Mouse (Mus musculus) embryo, embryonic 11.5 days (tissue): ENCODE results near the gene Pdzrn3.
A peak's percentile ranks its signal among the peaks of the same experiment; 100 is the strongest.

Experiments
- DNase-seq: peaks from one replicate; pipeline ENCODE4 v3.0.0-alpha.2; 2012; ENCODE audit warnings: low read depth, low spot score

Pdzrn3 gene

GRCm38 (mm10) chr6:101328514-101328913 lies 49.2 kb downstream of the Pdzrn3 start:
- DNase-seq, result no peak

GRCm38 (mm10) chr6:101327741-101328140 lies 50.0 kb downstream of the Pdzrn3 start:
- DNase-seq, result no peak

DNA sequence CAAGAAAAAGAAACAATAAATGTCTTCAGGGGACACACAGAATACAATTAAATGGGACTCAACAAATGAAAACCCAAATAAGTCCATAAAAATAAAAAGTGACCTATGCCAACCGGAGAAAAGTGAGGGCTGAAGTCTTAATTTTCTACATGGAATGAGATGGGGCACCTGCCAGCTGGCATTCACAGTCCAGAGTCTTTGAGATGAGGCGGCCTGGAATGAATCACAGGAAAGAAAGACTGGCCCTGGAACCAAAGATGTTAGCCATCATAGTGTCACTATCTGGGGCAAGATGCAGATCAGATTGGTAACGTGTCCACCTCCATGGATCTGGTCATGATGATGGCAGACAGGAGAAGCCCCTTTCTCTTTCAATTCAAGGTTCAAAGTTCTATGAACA lies 50.5 kb downstream of the Pdzrn3 start:
- no peak for DNase-seq

GRCm38 (mm10) chr6:101325842-101326639 lies 51.7 kb downstream of the Pdzrn3 start:
- DNase-seq, result no peak

DNA sequence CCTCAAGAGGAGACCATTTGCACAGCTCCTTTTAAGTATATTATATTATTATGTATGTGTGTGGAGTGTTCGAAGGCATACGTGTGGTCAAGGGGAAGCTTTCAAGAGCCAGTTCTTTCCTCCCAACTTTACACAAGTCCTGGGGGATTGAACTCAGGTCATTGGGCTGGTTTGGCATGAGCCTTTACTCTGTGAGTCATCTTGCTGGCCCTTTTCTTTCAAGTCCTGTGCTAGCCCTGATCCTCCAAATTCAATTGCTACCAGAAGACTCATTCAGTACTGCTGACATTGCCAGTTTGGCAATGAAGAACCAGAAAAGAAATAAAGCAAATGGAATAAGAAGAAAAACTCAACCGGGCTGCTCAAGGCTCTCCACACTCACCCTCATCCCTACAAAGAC lies 55.1 kb downstream of the Pdzrn3 start:
- DNase-seq, result no peak

GRCm38 (mm10) chr6:101320386-101320785 lies 57.3 kb downstream of the Pdzrn3 start:
- DNase-seq, result no peak

GRCm38 (mm10) chr6:101319374-101319967 lies 58.2 kb downstream of the Pdzrn3 start:
- DNase-seq, result no peak

DNA sequence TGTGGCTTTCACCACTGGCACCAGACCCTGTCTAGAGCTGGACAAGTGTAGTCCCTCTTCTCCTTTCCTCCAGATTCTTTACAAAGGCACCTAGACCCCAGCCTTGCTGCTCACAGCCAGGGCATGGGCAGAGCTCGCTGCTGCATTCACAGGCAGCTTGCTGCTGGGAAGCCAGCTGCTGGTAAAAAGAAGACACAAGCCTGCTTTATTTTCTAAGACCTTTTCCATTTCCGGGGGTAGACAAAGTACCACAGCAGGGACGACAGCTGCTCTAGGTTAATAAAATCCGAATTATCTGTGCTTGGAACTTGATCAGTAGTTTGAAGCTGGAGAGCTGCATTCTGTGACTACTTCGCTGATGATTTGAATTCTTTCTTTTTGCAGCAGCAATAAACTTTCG lies 59.2 kb downstream of the Pdzrn3 start:
- no peak for DNase-seq

DNA sequence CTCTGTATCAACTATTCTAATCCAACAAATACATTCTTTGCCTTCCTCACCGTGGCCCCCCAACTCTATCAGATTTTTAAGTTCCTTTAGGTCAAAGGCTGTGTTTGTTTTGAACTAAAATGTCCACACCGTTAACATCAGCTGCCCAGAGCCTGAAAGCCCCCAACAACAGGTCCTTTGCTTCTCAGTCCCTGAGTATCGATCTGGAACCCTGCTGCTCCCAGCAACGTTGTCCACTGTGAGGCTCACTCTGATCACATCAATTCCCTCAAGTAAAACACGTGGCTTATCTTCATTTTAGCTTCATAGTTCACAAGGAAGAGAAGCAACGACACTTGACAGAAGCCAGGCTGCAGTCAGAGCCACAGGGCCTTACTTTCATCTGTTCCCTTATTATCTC lies 66.3 kb downstream of the Pdzrn3 start:
- no peak for DNase-seq

GRCm38 (mm10) chr6:101310491-101310890 lies 67.2 kb downstream of the Pdzrn3 start:
- no peak for DNase-seq

DNA sequence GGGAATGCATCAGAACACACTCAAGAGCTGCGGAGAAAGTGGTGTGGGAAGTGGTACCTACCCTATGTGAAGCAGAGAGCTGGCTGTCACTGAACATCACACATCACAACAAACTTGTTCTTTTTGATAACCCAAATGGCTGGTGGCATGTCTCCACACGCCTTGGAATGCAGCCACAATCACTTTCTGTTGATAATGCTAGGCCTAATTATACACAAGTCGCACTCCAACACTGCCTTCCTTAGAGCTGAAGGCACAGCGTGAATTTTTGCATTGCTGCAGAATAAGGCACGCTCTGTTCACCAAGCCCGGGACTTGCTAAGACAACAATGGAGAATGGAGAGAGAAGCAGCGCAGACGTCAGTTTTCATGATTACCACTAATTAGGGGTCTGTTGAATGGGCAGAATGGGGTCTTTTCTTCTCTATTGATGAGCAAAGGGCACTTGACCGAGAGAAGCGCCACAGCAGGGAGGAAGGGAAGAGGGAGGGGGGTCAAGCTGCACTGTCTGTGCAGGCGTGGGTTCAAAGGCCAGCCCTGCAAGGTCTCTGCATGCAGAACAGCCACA lies 69.6 kb downstream of the Pdzrn3 start:
- DNase-seq, result no peak

- no peak for DNase-seq
Observed at GRCm38 (mm10) chr6:101306834-101307233, 70.9 kb downstream of the Pdzrn3 start.

GRCm38 (mm10) chr6:101305543-101305942 lies 72.2 kb downstream of the Pdzrn3 start:
- no peak for DNase-seq

DNA sequence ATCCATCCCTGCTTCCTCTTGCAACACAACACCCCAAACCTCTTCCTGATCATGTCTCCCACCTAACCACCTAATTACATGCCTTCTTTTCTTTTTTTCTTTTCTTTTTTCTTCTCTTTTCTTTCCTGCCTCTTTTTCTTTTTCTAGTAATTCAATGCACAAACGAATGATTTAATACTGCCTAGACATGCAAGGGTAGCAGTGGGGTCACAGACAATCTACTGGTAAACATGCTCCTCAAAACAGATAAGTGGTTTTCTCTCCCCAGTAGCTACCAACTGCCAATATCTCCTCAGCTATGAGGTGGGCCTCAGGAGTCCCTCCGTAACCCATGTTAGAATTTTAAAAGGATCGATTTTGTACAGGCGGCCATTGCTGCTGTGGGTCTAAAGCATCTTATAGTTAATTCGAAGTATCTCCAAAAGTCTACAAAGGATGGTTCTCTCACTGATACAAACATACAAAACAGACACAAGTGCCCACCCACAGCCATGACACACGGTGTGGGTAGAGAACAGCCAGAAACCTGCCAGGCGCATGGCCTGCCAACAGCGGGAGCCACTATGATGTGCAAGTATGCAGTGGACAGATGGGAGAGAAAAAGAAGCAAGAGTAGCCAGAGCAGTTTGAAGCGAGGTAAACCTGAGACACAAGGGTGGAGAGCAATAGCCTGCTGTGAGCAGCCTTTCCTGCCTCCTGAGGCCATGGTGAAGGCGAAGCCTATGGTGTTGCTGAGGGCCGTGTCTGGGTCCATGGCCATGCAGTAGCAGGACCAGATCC lies 73.5 kb downstream of the Pdzrn3 start:
- DNase-seq, result no peak

DNA sequence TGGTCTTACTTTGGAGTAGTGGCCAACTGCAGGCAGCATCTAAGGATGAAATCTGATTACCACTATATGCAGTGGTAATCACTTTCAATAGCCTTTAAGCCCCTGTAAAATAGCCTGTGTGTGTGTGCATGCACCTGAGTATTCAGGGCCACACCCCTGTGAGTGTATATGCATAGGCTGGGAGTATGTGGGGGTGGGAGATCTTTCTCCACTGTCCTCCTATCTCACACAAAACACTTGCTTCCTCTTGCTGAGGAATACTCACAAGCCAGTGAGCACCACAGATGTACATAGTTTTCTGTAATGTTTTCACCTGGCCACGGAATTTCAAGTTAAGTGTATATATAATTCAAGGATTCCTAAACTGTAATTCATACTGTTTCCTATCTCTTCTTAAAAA lies 74.2 kb downstream of the Pdzrn3 start:
- no peak for DNase-seq

DNA sequence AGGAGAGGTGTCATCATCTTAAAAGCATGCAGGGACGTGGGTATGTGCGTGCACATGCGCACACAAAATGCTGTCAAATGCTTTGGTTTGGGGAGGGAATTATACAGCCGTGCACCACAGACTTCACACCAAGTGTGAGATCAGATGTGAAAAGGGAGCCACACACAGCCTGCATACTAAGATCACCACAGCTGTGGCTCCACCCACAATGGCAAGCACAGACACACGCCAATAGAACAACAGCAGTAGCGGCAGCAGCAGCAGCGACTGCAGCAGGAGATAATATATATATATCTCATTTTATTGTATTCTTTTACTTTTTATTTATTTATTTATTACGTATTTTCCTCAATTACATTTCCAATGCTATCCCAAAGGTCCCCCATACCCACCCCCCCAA lies 76.5 kb downstream of the Pdzrn3 start:
- DNase-seq, result no peak

DNA sequence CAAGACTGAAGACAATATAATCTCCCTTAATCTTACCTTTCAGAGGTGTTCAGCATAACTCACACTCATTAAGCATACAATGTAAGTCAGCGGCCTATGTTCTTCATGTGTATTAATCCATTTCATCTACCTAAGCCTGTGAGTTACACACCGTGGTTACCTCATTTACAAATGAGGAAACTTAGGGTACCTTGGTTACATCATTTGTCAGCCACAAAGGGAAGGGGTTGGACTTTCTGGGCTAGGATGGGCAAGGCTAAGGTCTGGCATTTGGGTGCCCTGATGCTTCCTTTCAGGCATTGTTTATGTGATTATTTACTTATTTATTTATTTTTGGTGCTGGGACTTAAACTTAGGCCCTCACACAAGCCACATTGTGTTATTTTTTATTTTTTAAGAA lies 78.3 kb downstream of the Pdzrn3 start:
- DNase-seq, result no peak

- no peak for DNase-seq
Observed at GRCm38 (mm10) chr6:101297563-101298520, 79.9 kb downstream of the Pdzrn3 start.

GRCm38 (mm10) chr6:101296997-101297396 lies 80.7 kb downstream of the Pdzrn3 start:
- DNase-seq, result no peak

GRCm38 (mm10) chr6:101296280-101296679 lies 81.4 kb downstream of the Pdzrn3 start:
- no peak for DNase-seq

DNA sequence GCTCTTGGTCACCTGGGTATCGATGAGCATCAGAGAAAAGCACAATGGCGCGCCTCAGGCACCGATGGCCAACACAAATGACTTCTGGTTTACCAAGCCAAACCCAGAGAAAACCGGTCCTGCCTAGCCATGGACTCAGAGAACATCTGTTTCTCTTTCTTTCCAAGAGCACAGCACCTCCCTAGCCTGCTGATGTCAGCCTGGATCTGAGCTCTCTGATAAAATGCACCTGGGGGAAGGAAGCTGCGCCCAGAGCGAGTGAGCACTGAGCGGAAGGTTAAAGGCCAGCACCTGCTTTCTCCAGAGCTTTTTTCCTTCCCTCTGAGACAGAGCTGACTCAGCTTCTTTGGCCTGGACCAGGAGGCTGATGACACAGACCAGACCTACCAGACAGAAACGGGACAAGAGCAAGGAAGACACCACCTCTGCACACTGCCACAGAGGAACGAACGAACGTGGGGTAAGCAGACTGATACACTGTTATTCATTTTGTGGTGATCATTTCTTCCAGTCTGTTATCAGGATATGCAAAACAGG lies 84.6 kb downstream of the Pdzrn3 start:
- peak; percentile 35 for DNase-seq
